Mouse (Mus musculus): ENCODE results near the gene Marcksl1.
"Not testable (repeated sequence)": the region's sequence is repeated elsewhere in the genome, so short reads cannot be mapped to it uniquely, and the experiment has no call there.

DNA sequence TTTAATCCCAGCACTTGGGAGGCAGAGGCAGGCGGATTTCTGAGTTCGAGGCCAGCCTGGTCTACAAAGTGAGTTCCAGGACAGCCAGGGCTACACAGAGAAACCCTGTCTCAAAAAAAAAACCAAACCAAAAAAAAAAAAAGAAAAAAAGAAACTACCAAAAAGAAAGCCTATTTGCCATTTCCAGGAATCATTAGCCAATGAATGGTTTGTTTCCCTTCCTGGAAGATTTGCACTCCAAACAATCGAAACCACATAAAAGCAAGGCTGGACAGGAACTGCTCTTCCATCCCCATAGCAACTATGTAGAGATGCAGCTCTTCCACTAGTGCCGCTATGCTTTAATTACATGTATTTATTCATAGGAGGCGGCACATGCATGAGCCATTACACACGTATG, 41.1 kb downstream of the Marcksl1 start:
- not testable (repeated sequence) for TF ChIP-seq POLR2A (IDR thresholded peaks at IDR 0.05; ENCODE audit: control insufficient read depth, low read depth, low read length); CTCF (IDR thresholded peaks at IDR 0.05; ENCODE audit: control insufficient read depth, insufficient read depth, insufficient replicate concordance, low read depth, low read length)

Measured in testis, adult 2 months (tissue).